Mouse (Mus musculus) hindbrain, postnatal 0 days (tissue): ENCODE results near the gene Odf2. TPM values are rescaled to one million over a fixed set of nuclear protein-coding genes. Genes with fewer than 3 reads are reported as not detected.
"Not testable (repeated sequence)": the region's sequence is repeated elsewhere in the genome, so short reads cannot be mapped to it uniquely, and the experiment has no call there.

Source experiments
- ATAC-seq: fragments of 200-750 bp; cut with Nextera tagmentation; 2 replicates; pipeline ENCODE4 v1.8.0; 2017; ENCODE audit warnings: mild to moderate bottlenecking, moderate TSS enrichment, moderate library complexity
- DNase-seq: peaks from one replicate; pipeline ENCODE4 v3.0.0-alpha.2; 2015; ENCODE audit warnings: low spot score
- H3K27ac ChIP-seq: fragments of 300-500 bp; sonication (generic); 2 replicates; pipeline ENCODE4 v1.5.1; 2014; ENCODE audit warnings: mild to moderate bottlenecking
- H3K27me3 ChIP-seq: fragments of 300-500 bp; sonication (generic); 2 replicates; pipeline ENCODE4 v1.6.1; 2014; ENCODE audit warnings: low read length, mixed read lengths; ENCODE audit not compliant: insufficient read depth
- H3K36me3 ChIP-seq: fragments of 300-500 bp; sonication (generic); 2 replicates; pipeline ENCODE4 v1.6.1; 2014; ENCODE audit warnings: low read length, mixed read lengths; ENCODE audit not compliant: insufficient read depth
- H3K4me1 ChIP-seq: fragments of 300-500 bp; sonication (generic); 2 replicates; pipeline ENCODE4 v1.6.1; 2014; ENCODE audit warnings: antibody characterized with exemption, low read length, mixed read lengths; ENCODE audit not compliant: insufficient read depth
- H3K4me2 ChIP-seq: fragments of 300-500 bp; sonication (generic); 2 replicates; pipeline ENCODE4 v1.6.1; 2014; ENCODE audit warnings: low read depth, mild to moderate bottlenecking, low read length, moderate library complexity, mixed read lengths
- H3K4me3 ChIP-seq: fragments of 300-500 bp; sonication (generic); 2 replicates; pipeline ENCODE4 v1.5.1; 2014; ENCODE audit warnings: low read length
- H3K9ac ChIP-seq: fragments of 300-500 bp; sonication (generic); replicated peaks from 2 replicates; pipeline ENCODE4 v1.6.1; 2014; ENCODE audit warnings: mild to moderate bottlenecking, low read length, moderate library complexity, mixed read lengths
- H3K9me3 ChIP-seq: fragments of 300-500 bp; sonication (generic); 2 replicates; pipeline ENCODE4 v1.6.1; 2016; ENCODE audit warnings: low read length, mixed read lengths
- CTCF ChIP-seq: IDR thresholded peaks from 2 replicates; pipeline ENCODE4 v1.5.1; 2016; ENCODE audit warnings: antibody characterized with exemption, control low read depth, low read depth
- WGBS: fragments of 180-500 bp; shearing (Covaris S2); extraction: QIAGEN DNeasy Blood & Tissue Kit; methylation state at CpG from one replicate; pipeline ENCODE4 v1.1.7; 2014; 5-methylcytosine and 5-hydroxymethylcytosine counted together
- polyA plus RNA-seq: library from polyadenylated mRNA; unstranded; fragments of >200 nt; fragmentation: Nextera tagmentation; extraction: Ambion mirVana; gene quantifications from 2 replicates; pipeline ENCODE4 v1.2.1, GENCODE M21; 2015
- total RNA-seq: library from RNA; depleted of rRNA; stranded (reverse); fragments of >200 nt; gene quantifications from 2 replicates; pipeline ENCODE4 v1.2.3, GENCODE M21; 2014

Gene Odf2
- total and polyA plus RNA-seq, 2 experiments from 2014 or later: 73.1 to 78.2 TPM

- Histone ChIP-seq H3K36me3 (0 out of 2 replicates have a peak, but pooled peaks cover 4% of the 10 kb centered on the region), H3K27me3 (no peaks in the 10 kb centered on the region), H3K4me3 (no peak overlapping the region), H3K9ac (no peak overlapping the region), H3K9me3 (no peaks in the 10 kb centered on the region), H3K4me2 (no peak overlapping the region), H3K4me1 (no peaks in the 10 kb centered on the region), H3K27ac (no peak overlapping the region)
- ATAC-seq (no peak), DNase-seq (no peak)
- no peak for TF ChIP-seq CTCF
- WGBS: 78% methylated on average over 17 of the region's 17 CpGs
These were observed 8.8 kb upstream of the Odf2 start for GRCm38 (mm10) chr2:29879964-29880830.

- H3K36me3 ChIP-seq, H3K4me1 ChIP-seq, H3K4me2 ChIP-seq, DNase-seq, H3K9ac ChIP-seq, H3K9me3 ChIP-seq, H3K27ac ChIP-seq, H3K4me3 ChIP-seq, ATAC-seq, H3K27me3 ChIP-seq: not testable (repeated sequence)
- WGBS: 83% methylated on average over 9 of the region's 9 CpGs
- TF ChIP-seq CTCF: peak; percentile 27
These were observed 2.2 kb upstream of the Odf2 start for GRCm38 (mm10) chr2:29886659-29887292.

GRCm38 (mm10) chr2:29889991-29890833 lies 1.2 kb downstream of the Odf2 start:
- WGBS: under 1% methylated on average over 56 of the region's 61 CpGs
- Histone ChIP-seq H3K27ac (peak overlapping the region; percentile 88), H3K4me2 (peak overlapping the region; percentile 91), H3K4me3 (peak overlapping the region; percentile 65), H3K9ac (peak overlapping the region; percentile 77), H3K9me3 (no peaks in the 10 kb centered on the region), H3K36me3 (peaks cover 35% of the 10 kb centered on the region), H3K27me3 (no peaks in the 10 kb centered on the region), H3K4me1 (no peaks in the 10 kb centered on the region)
- DNase-seq: peak; percentile 85
- peak; percentile 90 for ATAC-seq
- TF ChIP-seq CTCF: peak; percentile 62

GRCm38 (mm10) chr2:29891773-29892172 lies 2.8 kb downstream of the Odf2 start:
- DNase-seq: no peak
- Histone ChIP-seq H3K27ac (no peak overlapping the region), H3K9me3 (no peaks in the 10 kb centered on the region), H3K4me2 (no peak overlapping the region), H3K9ac (no peak overlapping the region), H3K4me1 (no peaks in the 10 kb centered on the region), H3K4me3 (no peak overlapping the region), H3K27me3 (no peaks in the 10 kb centered on the region), H3K36me3 (peaks cover 48% of the 10 kb centered on the region)
- TF ChIP-seq CTCF: no peak
- WGBS: 82% methylated on average over 6 of the region's 6 CpGs
- no peak for ATAC-seq

- H3K9ac ChIP-seq: no peak overlapping the region
- H3K27me3 ChIP-seq: no peaks in the 10 kb centered on the region
- H3K4me3 ChIP-seq: no peak overlapping the region
- ATAC-seq: no peak
- no peaks in the 10 kb centered on the region for H3K9me3 ChIP-seq
- H3K4me1 ChIP-seq: no peaks in the 10 kb centered on the region
- DNase-seq: no peak
- no peak overlapping the region for H3K27ac ChIP-seq
- H3K36me3 ChIP-seq: peaks cover 86% of the 10 kb centered on the region
- 76% methylated on average over 1 of the region's 1 CpGs for WGBS
- TF ChIP-seq CTCF: no peak
- no peak overlapping the region for H3K4me2 ChIP-seq
These were observed 7.0 kb downstream of the Odf2 start for GRCm38 (mm10) chr2:29896071-29896470.

- Histone ChIP-seq H3K9me3 (no peaks in the 10 kb centered on the region), H3K9ac (no peak overlapping the region), H3K27me3 (no peaks in the 10 kb centered on the region), H3K27ac (no peak overlapping the region), H3K4me1 (no peaks in the 10 kb centered on the region), H3K4me3 (no peak overlapping the region), H3K36me3 (peaks cover 91% of the 10 kb centered on the region), H3K4me2 (no peak overlapping the region)
- 78% methylated on average over 2 of the region's 2 CpGs for WGBS
- ATAC-seq: no peak
- DNase-seq: no peak
- TF ChIP-seq CTCF: no peak
These were observed 8.3 kb downstream of the Odf2 start for GRCm38 (mm10) chr2:29897366-29897765.
